Mouse (Mus musculus): Measurements from ENCODE around the gene Olfr282. TPM values are rescaled to one million over a fixed set of nuclear protein-coding genes. Genes with fewer than 3 reads are reported as not detected.
"Not testable (repeated sequence)": the region's sequence is repeated elsewhere in the genome, so short reads cannot be mapped to it uniquely, and the experiment has no call there.

The Olfr282 gene
- total RNA-seq (2015; ENCODE audit: low replicate concordance) = not detected in 2 replicates
- total RNA-seq (2017; ENCODE audit: low replicate concordance) = not detected in 2 replicates

DNA sequence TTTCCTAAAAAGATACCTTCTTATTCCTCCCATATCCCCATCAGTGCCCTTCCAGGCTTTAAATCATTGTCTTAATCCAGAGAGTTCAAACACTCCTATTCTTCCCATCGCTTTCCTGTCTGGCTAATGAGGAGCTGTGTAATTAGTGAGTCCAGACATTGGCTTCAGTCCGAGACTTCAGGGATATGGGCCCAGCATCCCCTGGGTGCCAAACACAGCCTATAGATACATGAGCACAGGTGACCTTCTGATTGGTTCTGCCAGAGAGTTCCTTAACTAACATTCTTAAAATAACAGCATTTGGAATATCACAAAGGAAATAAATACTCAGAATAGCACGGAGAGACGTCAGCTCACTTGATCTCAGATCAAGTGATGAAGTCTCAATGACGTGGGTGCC is at the start of gene Olfr282:
Gene Olfr282 (plus strand): TSS at position 301 of the 400 bp plus-strand sequence.
- ATAC-seq (replicated peaks; ENCODE audit: low FRiP score, poor library complexity, severe bottlenecking) = not testable (repeated sequence)

DNA sequence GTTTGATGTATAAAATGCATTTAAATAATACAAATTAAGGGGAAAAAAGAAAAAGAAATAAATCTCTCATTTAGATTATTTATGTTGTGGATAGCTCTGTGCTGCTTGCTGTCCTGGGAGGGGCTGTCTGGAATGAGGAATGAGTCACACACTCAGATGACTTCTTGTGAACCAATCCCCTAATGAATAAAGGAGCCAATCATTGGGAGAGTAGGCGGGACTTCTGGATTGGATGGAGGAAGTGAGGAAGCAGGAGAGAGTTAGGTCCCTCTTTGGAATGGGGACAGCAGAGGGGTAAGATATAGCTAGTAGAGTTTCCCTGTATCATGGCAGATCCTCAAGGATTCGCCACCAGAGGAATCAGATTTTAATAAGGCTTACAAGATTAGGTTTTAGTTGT is 43.4 kb upstream of the Olfr282 start:
- no peak for ATAC-seq (replicated peaks; ENCODE audit: low FRiP score, poor library complexity, severe bottlenecking)

DNA sequence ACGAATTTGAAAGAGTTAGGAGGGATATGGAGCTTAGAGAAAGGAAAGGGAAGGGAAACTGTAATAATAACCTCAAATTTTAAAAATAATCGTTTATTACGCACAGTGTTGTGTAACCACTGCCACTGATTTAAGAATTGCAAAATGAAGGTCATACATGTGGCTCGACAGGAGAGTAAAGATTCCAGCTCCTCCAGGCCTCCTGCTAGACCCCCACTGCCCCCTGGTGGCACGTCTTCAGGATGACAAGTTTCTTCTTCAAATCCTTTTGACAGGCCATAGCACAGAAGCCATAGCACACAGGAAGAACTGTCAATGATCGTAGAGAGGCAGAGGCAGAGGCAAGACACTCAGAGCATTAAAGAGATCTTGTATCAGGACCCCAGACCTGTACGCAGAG is 41.2 kb upstream of the Olfr282 start:
- no peak; the same call in 1 of the 2 replicates for ATAC-seq (replicated peaks; ENCODE audit: low FRiP score, poor library complexity, severe bottlenecking)

DNA sequence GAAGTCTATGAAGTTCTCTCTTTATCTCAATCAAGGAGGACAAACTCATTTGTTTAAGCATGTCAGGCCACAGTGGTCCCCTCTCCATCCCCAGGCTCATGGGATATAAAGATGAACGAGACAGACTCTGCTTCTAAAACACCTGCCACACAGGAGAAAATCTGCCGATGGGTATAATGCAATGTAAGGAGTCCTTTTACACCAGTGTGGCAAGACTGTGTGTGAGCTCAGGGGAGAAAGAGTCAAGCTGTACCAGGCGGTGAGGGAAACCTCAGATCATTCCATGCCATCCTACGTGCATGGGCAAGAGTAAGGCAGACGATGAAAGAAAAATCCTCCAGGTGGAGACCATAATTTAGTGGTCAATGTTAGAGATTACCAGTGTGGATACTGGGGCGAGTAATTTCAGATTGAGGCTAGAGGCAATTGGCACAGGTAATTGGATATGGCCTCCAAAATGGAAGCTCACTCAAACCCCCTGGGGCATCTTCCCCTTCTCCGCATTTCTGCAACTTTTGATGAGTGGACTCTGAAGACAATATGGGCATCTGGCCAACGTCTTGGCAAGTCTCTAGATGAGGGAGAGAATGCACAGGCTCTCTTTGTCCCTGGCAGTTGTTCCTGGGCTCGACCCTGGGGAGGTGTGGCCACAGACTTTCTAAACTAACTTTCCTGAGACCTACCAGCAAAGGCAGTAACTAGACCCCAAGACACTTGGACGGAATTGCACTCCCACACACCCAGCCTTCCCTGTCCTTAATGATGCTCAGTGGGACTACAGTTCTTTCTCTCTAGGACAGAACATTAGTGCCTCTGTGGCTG is 39.7 kb upstream of the Olfr282 start:
- no peak for ATAC-seq (replicated peaks; ENCODE audit: low FRiP score, poor library complexity, severe bottlenecking)

DNA sequence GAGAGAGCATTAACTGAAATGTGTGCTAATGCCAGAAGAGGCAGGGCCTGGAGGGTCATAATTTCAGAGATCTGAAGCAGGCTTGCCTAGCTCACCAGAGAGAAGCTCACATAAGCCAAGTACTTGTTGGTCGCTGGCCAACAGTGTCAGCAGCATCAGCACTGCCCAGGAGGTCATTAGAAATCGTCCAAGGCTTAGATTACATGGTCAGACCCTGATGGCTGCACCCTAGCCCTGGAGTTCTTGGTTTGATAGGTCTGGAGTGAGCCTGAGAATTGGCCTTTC is 39.2 kb upstream of the Olfr282 start:
- no peak for ATAC-seq (replicated peaks; ENCODE audit: low FRiP score, poor library complexity, severe bottlenecking)

DNA sequence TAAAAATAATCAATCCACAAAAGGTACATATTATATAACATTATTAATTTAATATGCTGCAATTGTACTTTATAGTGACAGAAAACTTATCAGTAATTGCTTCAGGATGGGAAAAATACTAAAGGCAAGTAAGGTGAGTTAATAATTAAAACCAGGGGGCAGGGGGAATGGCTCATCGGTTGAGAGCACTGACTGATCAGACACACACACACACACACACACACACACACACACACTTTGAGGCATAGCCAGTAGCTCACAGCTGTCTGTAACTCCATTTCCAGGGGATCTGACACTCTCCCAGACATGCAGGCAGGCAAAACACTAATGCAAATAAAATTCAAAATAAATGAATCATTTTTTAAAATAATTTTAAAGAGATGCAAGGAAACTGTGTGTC is 33.9 kb upstream of the Olfr282 start:
- no peak for ATAC-seq (replicated peaks; ENCODE audit: low FRiP score, poor library complexity, severe bottlenecking)

DNA sequence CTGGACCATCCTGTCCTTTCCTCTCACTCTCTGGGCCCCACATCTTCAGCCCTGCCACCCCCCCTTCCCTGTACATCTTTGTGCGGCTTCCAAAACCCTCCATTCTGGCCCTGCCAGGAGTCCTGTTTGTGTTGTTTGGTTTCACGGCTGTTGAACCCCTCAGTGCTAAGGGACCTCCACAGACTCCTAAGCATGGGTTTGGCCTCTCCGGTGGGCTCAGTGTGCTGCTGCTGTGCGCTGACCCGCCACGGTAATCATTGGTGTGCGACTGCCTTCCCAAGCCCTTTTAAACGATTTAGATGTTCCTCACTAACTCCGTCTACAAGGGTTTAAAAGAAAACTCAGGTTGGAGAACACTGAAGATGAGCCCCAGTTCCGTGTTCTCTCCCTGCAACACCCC is 28.7 kb upstream of the Olfr282 start:
- ATAC-seq (replicated peaks; ENCODE audit: low FRiP score, poor library complexity, severe bottlenecking) = no peak

DNA sequence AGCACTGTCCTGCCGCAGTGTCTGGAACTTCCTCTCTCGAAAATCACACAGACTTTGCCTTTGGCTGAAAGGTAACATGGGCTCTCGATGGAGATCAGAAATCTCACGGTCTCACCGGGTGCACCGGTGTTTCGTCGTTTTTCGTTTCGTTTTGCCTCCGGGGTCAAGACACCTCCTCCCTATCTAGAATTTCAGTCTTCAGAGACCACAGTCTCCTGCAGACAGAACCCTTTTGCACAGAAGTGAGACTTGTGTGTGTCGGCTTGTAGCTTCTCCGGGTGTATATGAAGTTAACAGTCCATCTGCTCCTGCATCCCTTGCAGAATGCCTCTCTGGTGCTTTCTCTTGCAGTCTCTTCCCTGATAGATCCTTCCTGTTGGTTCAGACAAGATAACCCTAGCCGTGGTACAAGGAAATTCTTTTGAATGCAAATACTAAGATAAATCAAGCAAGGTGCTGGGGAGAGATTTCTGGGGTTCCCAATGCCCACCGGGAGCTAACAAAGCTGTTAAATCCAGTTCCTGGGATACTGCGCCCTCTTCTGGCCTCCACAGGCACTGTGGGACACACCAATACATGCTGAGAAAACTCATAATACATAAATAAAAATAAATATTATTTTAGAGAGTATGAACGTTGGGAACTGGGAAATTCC is 22.5 kb upstream of the Olfr282 start:
- ATAC-seq (replicated peaks; ENCODE audit: low FRiP score, poor library complexity, severe bottlenecking) = no peak

DNA sequence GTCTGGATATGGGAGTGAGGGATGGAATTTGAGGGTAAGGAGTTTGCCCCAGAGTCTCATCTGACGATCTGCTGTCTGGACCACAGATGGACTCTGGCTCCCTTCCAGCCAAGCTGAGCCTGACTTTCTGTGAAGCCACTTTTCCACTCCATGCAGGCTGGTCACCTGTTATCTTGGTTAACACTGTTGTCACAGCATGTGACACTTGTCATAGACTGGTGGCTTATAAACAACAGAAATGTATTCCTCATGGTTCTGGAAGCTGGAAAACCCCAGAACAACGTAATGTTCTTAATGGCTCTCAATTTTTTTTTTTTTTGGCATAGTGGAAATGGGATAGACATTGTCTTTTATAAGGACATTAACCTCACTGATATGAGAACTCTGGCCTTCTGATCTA is 21.4 kb upstream of the Olfr282 start:
- ATAC-seq (replicated peaks; ENCODE audit: low FRiP score, poor library complexity, severe bottlenecking) = no peak

DNA sequence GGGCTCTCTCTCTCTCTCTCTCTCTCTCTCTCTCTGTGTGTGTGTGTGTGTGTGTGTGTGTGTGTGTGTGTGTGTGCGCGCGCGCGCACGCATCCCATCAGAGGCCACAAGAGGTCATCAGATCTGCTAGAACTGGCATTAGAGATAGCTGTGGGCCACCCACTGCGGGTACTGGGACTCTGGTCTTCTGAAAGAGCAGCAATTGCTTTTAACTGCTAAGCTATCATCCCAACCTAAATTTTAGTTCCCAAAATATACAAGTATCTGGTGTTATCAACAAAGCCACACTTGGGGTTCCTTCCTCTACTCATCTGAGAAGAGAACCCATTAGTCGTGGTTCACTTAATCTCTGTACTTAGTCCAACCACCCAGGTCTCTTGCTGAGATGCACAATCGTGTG is 20.8 kb upstream of the Olfr282 start:
- ATAC-seq (replicated peaks; ENCODE audit: low FRiP score, poor library complexity, severe bottlenecking) = no peak

DNA sequence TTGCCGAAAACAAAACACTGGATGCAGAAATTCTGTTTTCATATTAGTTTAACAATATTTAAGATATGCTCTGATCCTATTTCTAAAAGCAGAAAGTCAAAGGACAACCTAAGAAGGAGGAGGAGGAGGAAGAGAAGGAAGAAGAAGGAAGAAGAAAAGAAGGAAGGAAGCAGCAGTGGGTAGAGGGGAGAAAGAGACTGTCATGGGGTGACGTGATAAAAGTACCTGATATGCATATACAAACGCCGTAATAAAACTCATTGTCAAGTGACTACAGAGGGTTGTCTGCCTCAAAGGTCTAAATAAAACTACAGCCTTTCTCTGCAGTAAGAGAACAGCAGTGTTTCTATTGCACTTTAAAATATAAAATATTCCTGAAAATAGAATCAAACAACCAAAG is 15.0 kb upstream of the Olfr282 start:
- ATAC-seq (replicated peaks; ENCODE audit: low FRiP score, poor library complexity, severe bottlenecking) = no peak

DNA sequence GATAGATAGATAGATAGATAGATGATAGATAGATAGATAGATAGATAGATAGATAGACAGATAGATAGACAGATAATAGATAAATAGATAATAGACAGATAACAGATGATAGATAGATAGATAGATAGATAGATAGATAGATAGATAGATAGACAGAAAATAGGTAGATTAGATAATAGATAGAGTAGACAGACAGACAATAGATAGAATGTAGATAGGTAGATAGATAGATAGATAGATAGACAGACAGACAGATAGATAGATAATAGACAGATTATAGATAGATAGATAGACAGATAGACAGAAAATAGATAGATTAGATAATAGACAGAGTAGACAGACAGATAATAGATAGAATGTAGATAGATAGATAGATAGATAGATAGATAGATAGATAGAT is 14.2 kb upstream of the Olfr282 start:
- not testable (repeated sequence) for ATAC-seq (replicated peaks; ENCODE audit: low FRiP score, poor library complexity, severe bottlenecking)

DNA sequence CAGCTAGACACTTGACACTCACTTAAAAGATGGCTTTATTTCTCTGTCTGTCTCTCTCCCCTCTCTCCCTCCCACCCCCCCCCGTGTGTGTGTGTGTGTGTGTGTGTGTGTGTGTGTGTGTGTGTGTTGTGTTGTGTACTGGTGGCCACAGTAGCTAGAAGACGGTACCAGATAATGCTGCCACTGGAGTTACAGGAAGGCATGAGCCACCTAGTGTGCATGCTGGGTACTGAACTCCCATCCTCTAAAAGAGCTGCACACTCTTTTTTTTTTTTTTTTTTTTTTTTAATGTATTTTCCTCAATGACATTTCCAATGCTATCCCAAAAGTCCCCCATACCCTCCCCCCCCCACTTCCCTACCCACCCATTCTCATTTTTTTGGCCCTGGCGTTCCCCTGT is 13.7 kb upstream of the Olfr282 start:
- not testable (repeated sequence) for ATAC-seq (replicated peaks; ENCODE audit: low FRiP score, poor library complexity, severe bottlenecking)

DNA sequence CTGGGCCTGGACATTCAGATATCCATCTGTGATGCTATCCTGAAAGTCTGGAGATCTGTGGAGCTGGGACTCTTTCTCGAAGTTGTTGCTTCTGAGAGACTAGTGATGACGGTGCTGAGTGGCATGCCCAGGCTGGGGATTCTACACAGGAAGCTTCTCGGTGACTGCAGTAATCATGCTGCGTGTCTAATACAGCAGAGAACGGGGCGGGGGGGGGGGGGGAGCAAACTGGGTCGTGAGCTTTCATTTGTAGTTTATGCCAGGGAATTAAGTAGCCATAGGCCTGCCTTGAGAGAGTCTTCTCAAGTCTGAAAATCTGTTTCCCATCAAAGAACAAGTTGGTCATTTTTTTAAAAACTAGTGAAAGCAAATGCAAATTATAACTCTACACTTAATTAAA is 12.9 kb upstream of the Olfr282 start:
- no peak for ATAC-seq (replicated peaks; ENCODE audit: low FRiP score, poor library complexity, severe bottlenecking)

DNA sequence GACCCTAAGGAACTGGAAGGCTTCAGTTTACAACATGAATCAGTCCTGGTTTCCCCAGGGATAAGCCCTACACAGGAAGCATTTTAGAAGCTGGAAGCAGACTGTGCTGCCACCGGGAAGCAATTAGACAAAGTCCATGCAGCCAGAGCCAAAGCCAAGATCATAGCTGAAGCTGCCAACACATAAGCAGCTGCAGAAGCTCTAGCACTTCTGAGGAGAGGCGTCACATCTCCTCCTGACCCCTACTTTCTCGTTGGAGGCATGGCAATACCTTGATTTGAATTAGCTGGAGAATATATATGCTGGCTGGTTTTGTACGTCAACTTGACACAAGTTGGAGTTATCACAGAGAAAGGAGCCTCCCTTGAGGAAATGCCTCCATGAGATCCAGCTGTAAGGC is 10.1 kb upstream of the Olfr282 start:
- no peak for ATAC-seq (replicated peaks; ENCODE audit: low FRiP score, poor library complexity, severe bottlenecking)

DNA sequence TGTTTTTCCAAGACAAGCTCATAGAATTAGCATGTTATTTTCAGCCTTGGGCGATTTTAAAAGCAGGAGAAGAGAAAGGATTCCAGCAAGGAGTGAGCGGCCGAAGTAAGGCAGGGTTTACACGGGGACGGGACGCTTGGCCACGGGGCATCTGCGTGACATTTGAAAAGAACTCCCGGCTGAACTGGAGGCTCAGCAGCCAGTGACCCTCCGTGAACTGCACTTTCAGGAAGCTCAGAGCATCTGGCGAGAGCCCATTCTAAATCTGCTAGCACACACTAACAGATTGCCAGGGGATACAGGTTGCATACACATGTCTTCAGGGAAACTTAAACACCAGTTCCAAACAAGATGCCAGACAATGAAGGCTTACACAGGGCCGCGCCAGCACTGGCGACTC is 6.7 kb upstream of the Olfr282 start:
- ATAC-seq (replicated peaks; ENCODE audit: low FRiP score, poor library complexity, severe bottlenecking) = no peak

DNA sequence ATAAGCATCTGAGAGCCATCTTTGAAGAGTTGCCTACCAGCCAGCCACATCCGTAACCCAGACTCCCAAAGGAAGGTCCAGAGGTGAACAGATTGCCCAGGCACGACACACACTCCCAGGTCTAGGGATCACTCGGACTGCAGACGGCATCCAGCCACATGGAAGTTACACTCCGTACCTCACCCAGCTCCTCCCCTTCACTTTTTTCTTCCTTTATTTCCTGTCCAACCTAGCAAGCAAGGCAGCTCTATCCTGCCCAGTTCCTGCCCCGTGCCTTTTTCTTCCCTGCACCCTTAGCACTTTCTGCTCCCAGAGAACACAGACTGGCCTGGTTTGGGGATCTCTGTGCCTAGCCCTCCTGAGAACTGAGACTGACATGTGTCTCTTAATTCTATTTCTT is 6.3 kb upstream of the Olfr282 start:
- ATAC-seq (replicated peaks; ENCODE audit: low FRiP score, poor library complexity, severe bottlenecking) = no peak

DNA sequence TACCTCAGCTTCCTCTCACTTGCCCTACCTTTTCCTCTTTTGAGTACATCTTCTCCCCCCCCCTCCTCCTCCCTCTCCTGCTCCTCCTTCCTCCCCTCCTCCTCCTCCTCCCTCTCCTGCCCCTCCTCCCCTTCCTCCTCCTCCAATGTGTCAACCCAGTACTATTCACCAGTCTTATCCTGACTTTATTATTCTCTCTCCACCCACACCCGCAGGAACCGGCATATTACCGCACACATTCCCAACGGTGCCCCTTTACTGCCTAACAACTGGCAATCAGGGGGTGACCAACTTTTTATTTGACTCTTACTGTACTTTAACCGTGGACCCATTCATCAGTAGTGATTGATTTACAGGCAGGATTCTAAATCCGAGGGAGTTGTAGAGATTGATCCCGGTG is 5.8 kb upstream of the Olfr282 start:
- no peak for ATAC-seq (replicated peaks; ENCODE audit: low FRiP score, poor library complexity, severe bottlenecking)

DNA sequence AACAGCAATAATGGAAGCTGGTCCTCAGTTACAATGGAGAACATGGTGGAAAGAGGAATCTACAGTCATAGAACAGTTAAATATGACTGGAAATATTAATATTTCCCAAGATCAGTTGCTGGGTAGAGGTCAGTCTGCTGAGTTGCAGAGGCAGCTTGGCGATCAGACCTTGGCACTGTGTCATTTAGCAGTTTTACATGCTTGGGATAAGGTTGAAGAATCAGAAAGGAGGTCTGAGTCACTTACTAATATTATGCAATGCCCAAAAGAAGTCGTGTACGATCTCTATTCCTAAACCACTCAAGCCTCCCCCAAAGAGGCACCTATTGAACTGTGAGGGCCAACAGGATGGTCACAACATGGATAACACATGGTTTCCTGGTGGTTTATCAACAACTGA is 13.5 kb downstream of the Olfr282 start:
- ATAC-seq (replicated peaks; ENCODE audit: low FRiP score, poor library complexity, severe bottlenecking) = no peak

DNA sequence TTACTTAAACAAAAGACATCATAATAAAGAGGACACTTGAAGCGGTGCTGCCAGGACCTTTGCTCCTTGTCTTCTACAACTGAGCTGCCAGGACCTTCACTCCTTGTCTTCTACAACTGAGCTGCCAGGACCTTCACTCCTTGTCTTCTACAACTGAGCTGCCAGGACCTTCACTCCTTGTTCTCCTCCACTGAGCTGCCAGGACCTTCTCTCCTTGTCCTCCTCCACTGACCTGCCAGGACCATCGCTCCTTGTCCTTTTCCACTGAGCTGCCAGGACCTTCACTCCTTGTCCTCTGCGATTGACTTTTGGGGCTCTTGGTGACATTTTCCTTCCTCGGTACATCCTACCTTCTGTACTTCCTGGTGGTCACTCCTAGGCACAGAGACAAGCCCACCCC is 17.5 kb downstream of the Olfr282 start:
- no peak for ATAC-seq (replicated peaks; ENCODE audit: low FRiP score, poor library complexity, severe bottlenecking)

DNA sequence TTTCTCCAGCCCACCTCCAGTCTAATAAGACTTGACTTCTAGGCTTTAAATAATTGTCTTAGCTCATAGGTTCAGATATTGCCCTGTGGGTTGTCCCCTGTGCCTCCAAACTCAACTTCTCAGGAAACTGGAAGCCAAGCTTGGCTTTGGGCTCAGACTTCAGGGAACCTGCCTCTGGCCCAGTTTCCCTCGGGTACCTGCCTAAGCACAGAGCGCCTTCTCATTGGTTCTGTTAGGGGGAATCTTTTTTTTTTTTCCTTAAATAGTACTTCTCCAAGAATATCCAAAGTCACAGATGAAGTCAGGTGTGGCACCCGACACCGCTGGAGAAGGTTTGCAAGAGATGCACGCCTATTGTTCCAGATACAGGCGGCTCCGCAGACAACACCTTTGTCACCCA is 21.3 kb downstream of the Olfr282 start, which contains the start of gene Olfr281:
Gene Olfr281 (plus strand): TSS at position 301 of the 400 bp plus-strand sequence.
- no peak for ATAC-seq (replicated peaks; ENCODE audit: low FRiP score, poor library complexity, severe bottlenecking)

DNA sequence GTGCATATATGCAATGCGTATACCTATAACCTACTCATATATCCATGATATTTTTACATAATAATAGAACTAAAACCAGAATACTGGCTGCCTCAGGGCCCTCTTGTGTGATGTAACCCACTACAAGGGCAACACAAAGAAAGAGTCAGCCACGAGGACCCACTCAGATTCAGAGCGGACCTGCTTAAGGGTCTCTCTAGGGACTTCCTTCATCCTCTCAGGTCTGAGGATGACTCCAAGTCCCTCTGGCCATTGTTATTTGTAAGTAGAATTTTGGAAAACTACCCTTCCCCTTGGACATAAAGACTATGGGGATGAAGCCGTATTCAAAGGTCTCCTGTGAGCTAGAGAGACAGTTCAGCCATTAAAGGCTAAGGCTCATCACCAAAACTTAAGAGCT is 38.6 kb downstream of the Olfr282 start, which contains the start of gene OR5BS1P:
Gene OR5BS1P (plus strand): TSS at position 301 of the 400 bp plus-strand sequence.
- ATAC-seq (replicated peaks; ENCODE audit: low FRiP score, poor library complexity, severe bottlenecking) = no peak
